Mouse (Mus musculus) lung, postnatal 36 days (tissue): ENCODE measurements around the gene Gja8.

Source experiments
- DNase-seq: peaks from one replicate; pipeline ENCODE4 v3.0.0; 2022; ENCODE audit warnings: mixed read lengths

Gja8 gene

DNA sequence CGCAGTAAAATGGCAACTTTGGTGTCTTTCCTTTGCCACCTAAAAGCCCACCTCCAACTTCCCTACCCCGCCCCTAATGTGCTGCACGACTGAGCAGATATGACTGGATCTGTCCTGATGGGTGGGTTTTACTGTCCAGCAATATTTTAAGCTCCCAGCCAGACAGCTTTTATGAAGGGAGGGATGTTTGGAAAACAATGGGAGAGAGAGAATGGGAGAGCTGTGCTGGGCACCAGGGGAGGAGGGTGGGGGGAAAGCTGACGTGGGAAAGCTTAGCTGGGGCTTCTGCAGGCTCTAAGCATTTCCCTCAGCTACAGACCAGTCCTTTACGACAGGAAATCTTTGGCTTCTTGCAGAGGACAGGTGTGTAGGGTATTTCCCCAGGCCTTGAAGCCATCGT lies at the start of gene Gja8:
Gene Gja8, minus strand, starts transcription at position 101 of the 400 bp plus-strand sequence.
- no peak for DNase-seq

DNA sequence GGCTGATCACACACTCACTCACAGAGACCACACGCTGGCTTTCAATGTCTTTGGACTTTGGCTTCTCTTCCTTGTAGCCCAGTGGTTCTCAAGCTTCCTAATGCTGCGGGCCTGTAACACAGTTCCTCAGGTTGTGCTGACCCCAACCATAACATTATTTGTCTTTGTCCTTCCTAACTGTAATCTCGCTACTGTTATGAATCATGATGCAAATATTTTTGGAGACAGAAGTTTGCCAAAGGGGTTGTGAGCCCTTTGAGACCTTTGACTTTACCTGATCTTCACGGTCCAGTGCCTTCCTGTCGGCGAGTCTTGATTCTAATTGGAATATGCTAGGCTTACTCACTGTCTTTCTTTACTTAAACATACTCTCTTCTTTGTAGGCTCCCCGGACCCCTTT lies 48.6 kb upstream of the Gja8 start:
- DNase-seq = no peak

DNA sequence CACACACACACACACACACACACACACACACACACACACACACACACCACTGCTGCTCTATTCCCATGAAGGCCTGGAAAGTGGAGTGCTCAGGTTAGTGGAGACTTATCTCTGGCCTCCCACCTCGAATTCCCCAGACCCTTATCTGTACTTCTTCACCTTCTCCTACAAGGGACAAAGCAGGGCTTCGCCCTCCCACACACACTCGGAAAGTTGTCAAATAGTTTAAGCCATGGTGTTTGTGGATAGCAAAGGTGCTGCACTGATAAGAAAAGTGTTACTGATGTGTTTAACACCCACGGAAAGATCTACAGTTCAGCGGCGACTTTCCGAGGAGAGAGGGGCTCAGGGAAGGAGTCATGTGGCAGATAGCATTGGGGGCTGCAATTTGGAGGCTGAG lies 45.2 kb upstream of the Gja8 start:
- no peak for DNase-seq

DNA sequence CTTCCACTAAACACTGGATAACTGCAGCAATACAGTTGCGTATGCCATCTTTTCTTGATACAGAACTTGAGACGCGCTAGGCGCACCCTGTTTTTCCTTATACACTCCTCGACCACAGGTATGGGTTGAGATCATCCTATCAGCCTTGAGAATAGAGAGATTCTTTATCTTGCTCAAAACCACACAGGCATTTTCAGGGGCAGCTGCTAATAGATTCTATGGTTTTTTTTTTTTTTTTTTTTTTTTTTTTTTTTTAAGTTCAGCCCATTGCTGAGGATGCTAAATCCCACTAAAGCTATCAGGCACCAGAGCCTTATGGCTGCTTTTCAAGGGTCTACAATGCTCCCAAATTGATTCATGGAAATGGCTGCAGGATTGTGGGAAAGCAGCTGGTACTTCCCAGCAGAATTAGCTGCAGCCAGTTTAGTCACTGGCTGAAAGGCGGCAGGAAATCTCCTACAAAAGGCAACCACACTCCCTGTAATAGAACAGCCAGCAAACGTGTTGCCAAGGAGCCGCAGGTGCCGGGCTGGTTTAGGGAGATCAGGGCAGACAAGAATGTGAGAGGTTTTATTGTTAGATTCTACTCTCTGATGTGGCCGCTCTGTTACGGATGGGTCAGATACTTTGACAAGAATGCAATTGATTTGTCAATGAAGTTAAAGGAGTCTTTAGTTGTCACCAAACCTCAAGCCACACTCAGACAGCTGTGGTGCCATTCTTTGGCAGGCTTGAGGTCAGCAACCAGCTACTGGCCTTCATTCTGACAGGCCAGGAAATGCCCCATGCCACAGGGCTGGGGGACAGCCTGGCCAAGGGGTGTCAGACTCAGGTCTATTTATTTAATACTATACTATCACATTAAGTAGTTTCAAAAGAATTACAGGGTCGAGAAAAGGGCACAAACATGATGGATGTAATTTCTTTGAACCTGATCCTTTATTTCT lies 37.5 kb upstream of the Gja8 start:
- DNase-seq = no peak

DNA sequence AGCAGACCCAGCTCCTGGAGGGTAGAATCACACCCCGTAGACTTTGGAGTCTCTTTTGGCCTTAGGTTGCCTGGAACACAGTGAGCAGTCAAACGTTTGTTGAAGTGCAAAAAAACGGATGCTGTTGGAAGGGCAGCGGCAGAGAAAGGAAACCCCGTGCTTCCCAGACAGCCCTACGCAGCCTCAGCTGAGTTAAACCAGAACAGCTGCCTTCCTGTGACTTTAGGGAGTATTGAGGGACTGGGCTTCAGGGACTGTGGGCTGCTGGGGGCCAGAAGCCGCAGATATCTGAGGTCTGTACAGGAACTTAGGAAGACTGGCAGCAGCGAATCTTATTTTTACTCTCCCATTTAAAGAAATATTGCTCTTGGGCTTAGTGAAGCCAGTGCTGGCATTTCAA lies 34.8 kb upstream of the Gja8 start:
- DNase-seq = no peak

DNA sequence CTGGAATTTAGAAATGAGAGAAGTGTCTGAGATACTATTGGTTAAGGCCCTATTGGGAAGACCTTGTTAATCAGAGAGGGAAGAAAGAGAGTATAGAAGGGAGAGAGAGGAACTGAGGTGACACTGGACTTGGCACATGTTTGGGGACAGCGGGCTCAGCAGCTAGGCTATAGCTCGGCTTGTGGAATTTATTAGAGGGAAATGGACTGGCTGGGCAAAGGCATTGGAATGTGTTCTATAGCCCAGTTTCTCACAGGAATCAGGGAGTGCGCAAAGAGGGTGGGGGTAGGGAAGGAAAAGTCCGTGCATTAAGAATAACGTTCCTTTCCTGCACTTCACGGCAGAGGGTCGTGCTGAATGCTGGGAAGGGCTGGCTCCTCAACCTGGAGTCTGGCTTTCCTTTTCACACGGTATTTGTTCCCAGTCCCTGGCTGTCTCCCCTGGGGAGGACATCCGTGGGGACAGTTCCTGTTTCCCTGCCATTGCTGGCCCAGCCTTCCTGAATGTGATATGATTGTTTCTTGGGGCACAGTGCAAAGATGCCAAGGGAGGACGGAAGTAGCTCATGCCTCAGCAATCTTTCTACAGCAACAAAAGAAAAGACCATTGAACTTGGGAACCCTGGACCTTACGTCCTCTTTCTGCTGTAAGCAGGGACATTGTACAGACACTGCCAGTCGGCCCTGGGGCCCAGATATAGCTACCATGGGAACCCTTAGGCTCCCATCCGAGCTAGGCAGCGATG lies 27.8 kb upstream of the Gja8 start:
- peak; percentile 80 for DNase-seq

DNA sequence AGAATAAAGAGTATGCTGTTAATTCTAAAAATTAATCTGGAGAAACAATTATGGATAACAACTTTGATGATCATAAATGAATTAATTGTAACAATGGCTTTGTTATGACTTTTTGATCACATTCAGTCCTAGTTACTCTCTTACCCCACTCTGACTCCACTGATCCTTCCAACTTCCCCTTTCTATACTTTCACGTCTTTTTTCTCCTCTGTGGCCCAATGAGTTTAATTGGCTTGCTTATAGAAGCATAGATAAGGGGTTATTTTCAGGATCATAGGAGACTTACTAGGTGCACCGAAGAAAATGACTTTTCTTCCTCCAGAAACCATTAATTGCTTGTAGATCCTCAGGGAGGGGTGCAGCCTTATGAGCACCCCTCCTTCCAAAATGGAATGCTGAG lies 16.9 kb upstream of the Gja8 start:
- DNase-seq = no peak

DNA sequence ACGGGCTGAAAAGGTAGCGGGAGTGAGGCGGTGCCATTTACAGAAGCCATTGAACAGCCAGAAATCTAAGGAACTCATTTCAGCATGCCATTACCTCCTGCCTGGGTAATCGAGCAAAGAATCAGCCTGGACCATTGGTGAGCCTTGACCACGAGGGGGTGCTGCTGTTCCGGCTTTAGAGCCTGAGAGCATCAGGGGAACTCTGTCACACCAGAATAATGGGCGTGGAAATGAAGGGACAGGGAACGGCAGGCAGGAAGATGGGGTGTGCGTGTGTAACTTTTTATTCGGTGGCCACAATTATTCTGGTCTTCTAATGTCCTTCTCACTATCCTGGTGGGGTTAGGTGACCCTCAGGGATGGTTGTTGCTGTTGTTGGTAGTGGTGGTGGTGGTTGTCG lies 12.9 kb upstream of the Gja8 start:
- peak; percentile 93 for DNase-seq

DNA sequence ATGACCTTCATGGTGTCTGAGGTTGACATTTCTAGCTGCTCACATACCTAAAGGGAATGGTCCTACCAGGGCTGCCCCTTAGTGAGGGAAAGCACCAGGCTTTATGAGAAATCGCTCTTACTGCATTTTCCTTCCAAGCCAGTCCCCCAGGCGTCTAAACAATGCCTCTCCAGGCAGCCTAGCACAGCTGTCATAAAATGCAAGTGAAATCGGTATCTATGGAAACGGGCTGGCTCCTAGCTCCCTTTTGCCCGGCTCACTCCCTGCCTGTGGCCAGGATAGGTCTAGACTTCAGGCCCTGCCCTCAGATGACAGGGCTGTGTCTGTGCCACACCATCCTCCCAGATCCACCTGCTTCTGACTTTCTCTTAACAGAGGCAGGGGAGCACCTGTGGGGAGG lies 11.8 kb upstream of the Gja8 start:
- DNase-seq = no peak

DNA sequence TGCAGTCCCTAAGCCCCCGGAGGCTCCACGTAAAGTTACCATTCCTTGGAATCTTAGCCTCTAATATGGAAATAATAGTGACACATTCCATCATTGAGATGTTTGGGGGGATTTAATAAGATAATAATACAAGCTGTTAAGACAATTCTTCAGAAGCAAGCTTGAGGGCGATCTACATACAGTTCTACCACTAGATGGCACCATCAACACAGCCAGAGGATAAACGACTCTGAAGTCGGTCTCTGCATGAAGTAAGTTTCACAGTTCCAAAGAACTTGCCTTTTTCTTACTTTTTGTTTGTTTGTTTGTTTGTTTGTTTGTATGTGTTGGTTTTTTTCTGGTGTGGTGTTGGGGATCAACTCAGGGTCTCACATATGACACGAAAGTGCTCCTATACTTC lies 10.4 kb upstream of the Gja8 start:
- DNase-seq = peak; percentile 59

DNA sequence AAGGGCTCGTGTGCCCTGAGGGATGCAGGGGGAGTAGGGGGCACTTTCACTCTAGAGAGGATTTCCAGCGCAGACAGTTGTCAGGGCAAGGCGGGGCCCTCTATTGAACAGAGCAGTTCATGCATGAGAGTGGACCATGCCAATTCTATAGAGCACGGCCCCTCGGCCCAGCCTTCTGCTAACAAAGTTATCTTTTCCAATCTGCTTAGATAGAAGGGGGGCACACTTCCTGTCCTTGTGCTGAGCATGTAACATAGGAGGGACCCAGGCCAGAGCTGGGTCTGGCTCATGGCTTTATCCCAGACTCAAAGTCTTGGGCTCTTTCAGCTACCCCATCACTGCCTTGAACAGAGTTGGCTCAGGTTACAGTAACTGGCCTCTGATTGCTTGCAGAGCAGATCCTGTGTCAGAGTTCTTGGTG lies 5.5 kb upstream of the Gja8 start:
- no peak for DNase-seq

DNA sequence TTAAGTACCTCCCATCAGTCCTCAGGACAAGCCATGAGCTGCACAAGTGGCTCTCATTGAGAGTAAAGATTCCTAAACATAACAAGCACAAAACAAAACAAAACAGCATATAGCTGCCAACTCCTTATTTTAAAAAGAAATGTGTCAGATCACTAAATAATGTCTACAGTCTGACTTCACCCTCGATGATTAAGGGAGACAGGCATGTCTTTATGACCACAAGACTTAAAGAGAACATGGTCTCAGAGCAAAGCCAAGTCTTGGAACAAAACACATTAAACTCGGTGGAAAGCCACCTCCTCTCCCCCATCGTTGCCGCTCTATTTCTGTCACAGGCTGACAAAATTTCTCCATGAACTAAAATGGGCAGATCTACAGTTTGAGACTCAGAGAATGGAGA lies 1.2 kb downstream of the Gja8 start:
- DNase-seq = no peak

DNA sequence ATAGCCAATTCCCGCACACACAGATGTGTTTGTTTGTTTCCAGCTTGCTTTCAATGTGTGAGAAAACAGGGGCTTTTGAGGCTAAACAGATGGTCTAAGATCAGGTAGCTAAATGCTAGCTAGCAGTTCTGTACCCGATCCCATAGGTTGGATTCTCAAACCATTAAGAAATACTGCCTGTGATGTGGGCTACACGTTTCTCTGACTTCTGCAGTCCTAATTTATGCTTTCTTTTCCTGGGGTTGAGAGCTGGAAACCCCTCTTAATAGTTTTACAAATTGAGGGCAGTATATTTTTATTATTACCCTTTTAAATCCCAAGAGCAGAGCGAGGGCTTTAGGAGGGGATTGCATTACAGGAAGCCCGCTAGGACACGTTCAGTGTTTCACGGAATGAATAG lies 4.8 kb downstream of the Gja8 start:
- DNase-seq = no peak

DNA sequence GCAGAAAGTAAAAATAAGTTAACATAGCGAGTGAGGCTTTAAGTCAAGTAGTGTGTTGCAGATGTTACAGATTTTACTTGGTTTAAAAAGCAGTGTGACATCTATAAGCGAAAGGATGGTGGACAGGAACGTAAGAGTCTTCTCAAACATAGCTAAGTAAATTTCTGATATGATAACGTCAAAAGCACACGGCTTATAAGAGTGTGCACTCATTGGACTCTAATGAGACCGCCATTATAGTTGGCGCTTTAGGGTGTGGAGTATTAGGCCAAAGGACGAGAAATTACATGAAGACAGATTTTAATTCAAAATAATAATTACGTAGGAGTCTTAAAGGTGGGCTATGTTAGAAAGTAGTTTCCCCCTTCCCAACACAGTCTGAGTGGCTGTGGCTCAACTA lies 20.2 kb downstream of the Gja8 start:
- no peak for DNase-seq

DNA sequence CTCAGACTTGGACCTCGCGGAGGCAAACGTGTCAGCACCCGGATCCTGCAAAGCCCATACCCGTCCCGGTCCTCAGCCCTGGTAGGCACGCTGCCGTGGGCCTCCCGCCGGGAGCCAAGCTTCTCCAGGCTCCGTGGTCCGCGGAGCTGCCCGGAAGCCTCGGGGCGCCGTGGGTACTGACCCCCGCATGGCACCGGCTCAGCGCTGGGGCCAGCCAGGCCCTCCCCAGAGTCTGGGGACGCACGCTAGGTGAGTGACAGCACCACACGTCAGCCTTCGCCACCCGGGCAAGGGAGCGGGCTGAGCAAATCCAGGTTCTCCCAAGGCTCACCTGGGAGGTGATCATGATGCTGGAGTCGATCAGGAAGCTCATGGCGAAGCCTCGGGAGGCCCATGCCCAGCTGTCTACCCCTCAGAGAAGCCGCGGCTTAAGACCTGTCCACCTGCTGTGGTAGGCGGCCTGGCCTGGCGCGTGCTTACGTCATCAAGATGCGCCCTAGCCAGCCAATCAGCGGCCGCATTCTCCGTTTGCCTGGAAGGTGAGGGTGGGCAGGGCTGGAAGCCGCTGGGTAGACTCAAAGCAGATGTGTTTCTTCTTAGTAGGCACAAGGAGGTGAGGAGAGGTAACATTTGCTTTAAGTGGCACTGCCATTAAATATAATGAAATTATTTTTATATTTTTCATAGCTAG lies 20.8 kb downstream of the Gja8 start, which contains the start of gene Gpr89:
Gene Gpr89, minus strand, starts transcription at position 496 of the 691 bp plus-strand sequence.
- DNase-seq = peak; percentile 96

DNA sequence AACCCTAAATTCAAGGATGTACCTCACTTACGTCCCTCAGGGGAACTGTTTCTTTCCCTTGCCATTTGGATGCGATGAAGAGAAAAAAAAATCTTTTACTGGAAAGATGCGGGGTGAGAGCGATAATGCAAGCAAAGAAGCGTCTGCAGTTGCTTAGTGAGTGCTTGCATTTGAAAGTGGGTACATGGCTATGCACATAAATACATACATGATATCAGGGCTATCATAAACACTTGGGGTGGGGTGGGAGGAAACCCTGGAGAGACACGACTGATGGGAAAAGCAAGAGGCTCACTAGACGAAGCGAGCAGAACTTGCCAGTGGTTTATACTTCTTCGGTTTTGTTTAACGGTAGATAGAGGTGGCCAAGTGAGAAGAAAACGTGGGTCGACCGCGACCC lies 21.4 kb downstream of the Gja8 start, which contains the start of gene Gja5:
Gene Gja5, plus strand, starts transcription at position 301 of the 400 bp plus-strand sequence.
- no peak for DNase-seq

DNA sequence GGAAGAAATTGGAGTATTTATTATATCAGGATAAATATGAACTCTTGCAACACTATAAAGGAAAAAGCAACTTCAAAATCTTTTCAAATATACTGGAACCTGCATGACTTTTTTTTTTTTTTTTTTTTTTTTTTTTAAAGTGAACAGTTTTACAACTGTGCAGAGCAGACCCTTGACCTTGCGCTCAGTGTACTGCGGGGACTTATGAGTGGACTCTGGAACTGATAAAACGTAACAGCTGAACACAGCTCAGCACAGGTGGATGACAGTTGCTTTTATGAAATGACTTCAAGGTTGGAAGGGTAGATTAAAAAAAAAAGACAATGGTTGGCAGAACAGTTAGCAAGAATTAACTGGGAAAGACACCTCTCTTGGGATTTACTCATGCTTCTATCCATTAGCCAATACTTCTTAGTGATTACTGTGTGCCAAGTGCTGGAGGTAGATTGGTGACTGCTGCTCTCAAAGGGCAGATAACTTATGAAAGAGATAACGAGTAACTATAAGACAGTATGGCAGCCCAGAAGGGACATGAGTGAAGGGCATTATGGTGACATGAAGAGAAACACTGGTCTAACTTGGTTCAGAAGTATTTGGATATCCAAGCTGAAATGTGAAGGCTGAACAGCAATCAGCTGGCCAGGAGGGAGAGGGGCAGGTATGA lies 23.4 kb downstream of the Gja8 start:
- no peak for DNase-seq

DNA sequence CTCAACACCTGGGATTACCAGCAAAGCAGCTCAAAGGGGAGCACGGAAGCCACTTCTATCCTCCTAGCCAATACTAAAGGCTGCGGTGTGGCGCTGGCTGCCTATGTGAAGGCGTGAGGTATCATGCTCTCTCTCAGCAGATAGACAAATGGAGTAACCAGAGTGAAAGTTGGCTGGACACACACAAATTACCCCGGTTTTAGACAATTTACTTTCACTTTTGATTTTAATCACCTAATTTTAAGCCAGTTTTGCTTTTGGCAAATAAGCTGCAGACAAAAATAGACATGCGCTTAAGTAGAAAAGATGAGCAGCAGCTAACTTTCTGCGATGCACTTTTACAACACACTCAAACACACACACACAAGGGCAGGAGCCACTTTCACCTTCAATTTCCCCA lies 42.1 kb downstream of the Gja8 start:
- DNase-seq = no peak

DNA sequence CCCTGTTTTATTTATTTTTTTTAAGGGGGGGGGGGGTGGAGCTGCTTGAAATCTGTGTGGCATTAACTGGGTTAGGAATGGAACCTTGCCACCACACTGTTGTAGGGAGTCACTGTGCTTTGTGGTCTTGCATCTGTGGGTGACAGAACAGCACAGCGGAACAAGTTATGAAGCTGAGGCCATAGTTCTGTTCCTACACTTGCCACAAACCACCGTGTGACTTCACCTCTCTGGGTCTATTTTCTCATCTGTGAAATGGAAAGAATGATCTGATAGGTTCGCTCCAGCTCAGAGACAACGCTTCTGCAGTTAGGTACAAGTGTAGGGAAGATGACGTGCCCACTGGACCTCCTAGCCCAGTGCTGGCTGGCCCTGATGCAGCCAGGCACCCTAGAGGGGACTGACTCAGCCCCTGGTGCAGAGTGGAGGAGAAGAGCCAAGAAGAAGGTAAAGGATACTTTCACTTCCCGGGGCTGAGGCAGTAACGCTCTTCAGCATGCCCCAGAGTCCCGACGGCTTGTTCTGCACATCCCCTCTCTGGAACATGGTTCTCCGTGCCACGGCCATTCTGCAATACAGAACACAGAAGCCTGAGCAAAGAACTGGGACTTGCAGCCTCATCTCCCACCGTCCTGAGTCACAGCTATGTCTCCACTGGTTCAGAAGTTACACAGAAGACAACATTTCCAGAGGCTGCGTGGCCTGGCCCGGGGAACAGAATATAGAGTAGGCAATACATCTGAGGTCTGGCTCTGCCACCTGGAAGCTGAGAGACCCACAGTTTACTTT lies 43.6 kb downstream of the Gja8 start:
- DNase-seq = no peak

DNA sequence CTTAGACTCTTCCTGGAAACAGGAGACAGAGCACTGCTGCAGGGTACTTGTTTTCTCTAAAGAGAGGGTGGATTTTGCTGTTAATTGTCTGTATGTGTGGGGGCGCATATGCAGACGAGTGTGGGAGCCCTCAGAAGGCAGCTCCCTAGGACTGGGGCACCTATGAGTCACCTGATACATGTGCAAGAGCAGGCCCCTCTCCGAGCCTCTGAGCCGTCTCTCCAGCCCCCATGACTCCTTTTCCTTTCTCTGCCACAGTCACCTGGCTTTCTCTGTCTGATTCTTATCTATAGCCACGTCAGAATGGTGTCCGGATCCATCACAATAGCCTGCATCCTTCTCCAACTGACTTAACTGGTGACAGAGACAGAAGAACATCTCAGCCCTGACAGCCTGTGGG lies 44.3 kb downstream of the Gja8 start:
- no peak for DNase-seq

DNA sequence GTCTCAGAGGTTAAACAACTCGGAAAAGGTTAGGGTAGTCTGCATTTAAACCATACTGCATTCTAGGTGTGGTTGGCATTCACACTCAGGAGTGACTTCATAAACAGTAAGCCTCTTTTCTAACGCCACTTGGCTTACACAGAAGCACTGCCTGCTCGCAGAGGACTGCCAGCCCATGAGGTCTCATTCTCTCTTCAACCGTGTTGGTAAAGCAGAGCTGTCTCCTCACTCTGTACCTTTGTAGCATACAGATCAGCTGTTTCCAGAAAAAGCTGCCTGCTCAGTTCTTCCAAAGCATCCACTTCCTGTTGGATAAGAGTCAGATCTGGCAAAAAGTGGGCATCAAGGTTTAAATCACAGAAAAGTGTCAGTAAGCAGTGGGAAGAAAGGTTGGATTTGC lies 45.4 kb downstream of the Gja8 start:
- no peak for DNase-seq

DNA sequence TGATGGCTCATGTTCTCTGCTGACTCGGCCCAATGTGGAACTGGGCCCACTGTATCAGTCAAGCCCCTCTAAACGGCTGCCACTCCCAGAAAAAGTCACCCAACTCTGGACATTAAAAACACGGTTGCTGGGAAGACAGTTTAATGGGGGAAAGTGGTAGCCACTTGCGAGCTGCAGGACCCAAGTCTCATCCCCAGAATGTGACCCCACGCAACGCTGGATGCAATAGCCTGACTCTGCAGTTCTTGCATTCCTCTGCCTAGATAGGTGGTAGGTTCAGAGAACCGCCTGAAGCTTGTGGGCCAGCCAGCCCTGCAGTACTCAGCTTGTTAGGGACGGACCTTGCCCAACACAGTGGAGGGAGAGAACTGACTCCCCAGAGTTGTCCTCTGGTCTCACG lies 46.3 kb downstream of the Gja8 start:
- no peak for DNase-seq
